Mouse (Mus musculus): ENCODE results near the gene Lrrc66. TPM values are rescaled to one million over a fixed set of nuclear protein-coding genes. Genes with fewer than 3 reads are reported as not detected.

The Lrrc66 gene
- polyA plus RNA-seq (2012; ENCODE audit: low replicate concordance) = not detected in 2 replicates

GRCm38 (mm10) chr5:73632291-73632690 lies at the start of gene Lrrc66:
Gene Lrrc66 (minus strand): TSS chr5:73632526.

GRCm38 (mm10) chr5:73651061-73651854 lies 18.9 kb upstream of the Lrrc66 start, which contains the start of gene Spata18:
Gene Spata18 (plus strand): TSS chr5:73651379.

GRCm38 (mm10) chr5:73647261-73647900 lies 15.1 kb upstream of the Lrrc66 start, which contains the start of gene Sgcb:
Gene Sgcb (minus strand): TSS chr5:73647790.

Other genes with a start within 250 kb of the Lrrc66 start
- gene Cwh43, start 226.5 kb downstream of the Lrrc66 start, polyA plus RNA-seq (2012; ENCODE audit: low replicate concordance) = not detected in 2 replicates
- gene Dcun1d4, start 151.5 kb downstream of the Lrrc66 start, polyA plus RNA-seq (2012; ENCODE audit: low replicate concordance) = 7.2 and 14.5 TPM in 2 replicates
- 1.7 and 1.8 TPM in 2 replicates for gene Sgcb, start 15.3 kb upstream of the Lrrc66 start, polyA plus RNA-seq (2012; ENCODE audit: low replicate concordance)
- not detected in 2 replicates for gene Spata18, start 18.9 kb upstream of the Lrrc66 start, polyA plus RNA-seq (2012; ENCODE audit: low replicate concordance)